Mouse (Mus musculus): ENCODE data around the gene Cdipt. TPM values are rescaled to one million over a fixed set of nuclear protein-coding genes. Genes with fewer than 3 reads are reported as not detected.

The Cdipt gene
- polyA plus RNA-seq, 1 experiment from 2014 or later = 37.4 TPM

- peak; percentile 99 for DNase-seq
- peak within 1 kb of the TSS; percentile 98 for H3K4me2 ChIP-seq (ENCODE audit: low read depth, low read length)
- H3K4me1 ChIP-seq (ENCODE audit: insufficient read depth) = peaks cover 52% of the 10 kb centered on the region
- H3K27me3 ChIP-seq (ENCODE audit: insufficient read depth, low read length) = no peaks in the 10 kb centered on the region
- TF ChIP-seq EP300 (IDR thresholded peaks at IDR 0.05; ENCODE audit: low read depth) = peak; percentile 90
- 0 out of 2 replicates have a peak, but pooled peaks have one; percentile 2 for TF ChIP-seq CTCF (IDR thresholded peaks at IDR 0.05; ENCODE audit: low read depth)
- H3K4me3 ChIP-seq (ENCODE audit: low read depth, low read length) = peak within 1 kb of the TSS; percentile 91
- peak within 1 kb of the TSS; percentile 98 for H3K9ac ChIP-seq (replicated peaks)
- WGBS (ENCODE audit: insufficient replicate concordance) = under 1% methylated on average over 43 of the region's 63 CpGs
- no peaks in the 10 kb centered on the region for H3K9me3 ChIP-seq (ENCODE audit: low read length)
- H3K27ac ChIP-seq (ENCODE audit: low read depth) = peak within 1 kb of the TSS; percentile 99
- peak; percentile 85 for ATAC-seq
- H3K36me3 ChIP-seq (replicated peaks; ENCODE audit: insufficient read depth, low read length) = peaks cover 64% of the 10 kb centered on the region
Measured at GRCm38 (mm10) chr7:127026984-127027726, 51.4 kb downstream of the Cdipt start, which contains the start of gene Maz. Gene Maz, minus strand, starts transcription at chr7:127027037.

- no peaks in the 10 kb centered on the region for H3K27me3 ChIP-seq (ENCODE audit: insufficient read depth, low read length)
- H3K9ac ChIP-seq (replicated peaks) = peak overlapping the region; percentile 98
- TF ChIP-seq CTCF (IDR thresholded peaks at IDR 0.05; ENCODE audit: low read depth) (no peak), EP300 (IDR thresholded peaks at IDR 0.05; ENCODE audit: low read depth) (no peak)
- no peak for DNase-seq
- H3K4me2 ChIP-seq (ENCODE audit: low read depth, low read length) = peak overlapping the region; percentile 98
- no peak for ATAC-seq
- 67% methylated on average over 8 of the region's 8 CpGs for WGBS (ENCODE audit: insufficient replicate concordance)
- H3K4me1 ChIP-seq (ENCODE audit: insufficient read depth) = peaks cover 46% of the 10 kb centered on the region
- H3K4me3 ChIP-seq (ENCODE audit: low read depth, low read length) = peak overlapping the region; percentile 91
- H3K27ac ChIP-seq (ENCODE audit: low read depth) = peak overlapping the region; percentile 99
- H3K36me3 ChIP-seq (replicated peaks; ENCODE audit: insufficient read depth, low read length) = peaks cover 64% of the 10 kb centered on the region
- no peaks in the 10 kb centered on the region for H3K9me3 ChIP-seq (ENCODE audit: low read length)
Measured at GRCm38 (mm10) chr7:127027885-127028284, 52.2 kb downstream of the Cdipt start.

Other genes starting within 250 kb of the Cdipt start
- gene Mapk3, start 216.3 kb upstream of the Cdipt start, polyA plus RNA-seq (2015; fragmentation: Nextera tagmentation; extraction: Ambion mirVana) = 20.3 and 21.0 TPM in 2 replicates
- gene Gdpd3, start 209.6 kb upstream of the Cdipt start, polyA plus RNA-seq (2015; fragmentation: Nextera tagmentation; extraction: Ambion mirVana) = 0.77 and 1.6 TPM in 2 replicates
- gene Ypel3, start 199.0 kb upstream of the Cdipt start, polyA plus RNA-seq (2015; fragmentation: Nextera tagmentation; extraction: Ambion mirVana) = 65.0 and 74.7 TPM in 2 replicates
- gene Tbx6, start 194.4 kb upstream of the Cdipt start, polyA plus RNA-seq (2015; fragmentation: Nextera tagmentation; extraction: Ambion mirVana) = 0.14 and 0.29 TPM in 2 replicates
- 69.9 and 72.1 TPM in 2 replicates for gene Ppp4c, start 183.4 kb upstream of the Cdipt start, polyA plus RNA-seq (2015; fragmentation: Nextera tagmentation; extraction: Ambion mirVana)
- gene Fam57b, start 178.2 kb upstream of the Cdipt start, polyA plus RNA-seq (2015; fragmentation: Nextera tagmentation; extraction: Ambion mirVana) = 0.06 and 0.09 TPM in 2 replicates
- gene 4930451I11Rik, start 144.3 kb upstream of the Cdipt start, polyA plus RNA-seq (2015; fragmentation: Nextera tagmentation; extraction: Ambion mirVana) = not detected in 2 replicates
- gene Doc2a, start 128.5 kb upstream of the Cdipt start, polyA plus RNA-seq (2015; fragmentation: Nextera tagmentation; extraction: Ambion mirVana) = not detected in 2 replicates
- 6.5 and 7.2 TPM in 2 replicates for gene Hirip3, start 113.9 kb upstream of the Cdipt start, polyA plus RNA-seq (2015; fragmentation: Nextera tagmentation; extraction: Ambion mirVana)
- 17.2 and 20.6 TPM in 2 replicates for gene Ino80e, start 113.5 kb upstream of the Cdipt start, polyA plus RNA-seq (2015; fragmentation: Nextera tagmentation; extraction: Ambion mirVana)
- gene Taok2, start 91.2 kb upstream of the Cdipt start, polyA plus RNA-seq (2015; fragmentation: Nextera tagmentation; extraction: Ambion mirVana) = 7.5 and 8.7 TPM in 2 replicates
- 35.6 and 38.4 TPM in 2 replicates for gene Tmem219, start 53.0 kb upstream of the Cdipt start, polyA plus RNA-seq (2015; fragmentation: Nextera tagmentation; extraction: Ambion mirVana)
- gene Kctd13, start 47.0 kb upstream of the Cdipt start, polyA plus RNA-seq (2015; fragmentation: Nextera tagmentation; extraction: Ambion mirVana) = 4.4 and 4.6 TPM in 2 replicates
- gene Asphd1, start 26.3 kb upstream of the Cdipt start, polyA plus RNA-seq (2015; fragmentation: Nextera tagmentation; extraction: Ambion mirVana) = not detected in 2 replicates
- 0.09 and 0.43 TPM in 2 replicates for gene Sez6l2, start 25.4 kb upstream of the Cdipt start, polyA plus RNA-seq (2015; fragmentation: Nextera tagmentation; extraction: Ambion mirVana)
- gene Cdiptos, start 184 bp downstream of the Cdipt start, polyA plus RNA-seq (2015; fragmentation: Nextera tagmentation; extraction: Ambion mirVana) = 0.68 and 1.0 TPM in 2 replicates
- gene Mvp, start 38.7 kb downstream of the Cdipt start, polyA plus RNA-seq (2015; fragmentation: Nextera tagmentation; extraction: Ambion mirVana) = 10.5 and 10.9 TPM in 2 replicates
- 0.26 TPM in 1 of 2 replicates, not detected in the other for gene Pagr1b, start 40.6 kb downstream of the Cdipt start, polyA plus RNA-seq (2015; fragmentation: Nextera tagmentation; extraction: Ambion mirVana)
- gene Pagr1a, start 41.4 kb downstream of the Cdipt start, polyA plus RNA-seq (2015; fragmentation: Nextera tagmentation; extraction: Ambion mirVana) = 12.2 and 13.8 TPM in 2 replicates
- 4.5 and 7.8 TPM in 2 replicates for gene Gm42742, start 45.2 kb downstream of the Cdipt start, polyA plus RNA-seq (2015; fragmentation: Nextera tagmentation; extraction: Ambion mirVana)
- 0.18 TPM in 1 of 2 replicates, not detected in the other for gene Prrt2, start 45.3 kb downstream of the Cdipt start, polyA plus RNA-seq (2015; fragmentation: Nextera tagmentation; extraction: Ambion mirVana)
- gene Maz, start 51.1 kb downstream of the Cdipt start, polyA plus RNA-seq (2015; fragmentation: Nextera tagmentation; extraction: Ambion mirVana) = 20.0 and 24.0 TPM in 2 replicates
- gene Kif22, start 66.6 kb downstream of the Cdipt start, polyA plus RNA-seq (2015; fragmentation: Nextera tagmentation; extraction: Ambion mirVana) = 45.4 and 47.4 TPM in 2 replicates
- gene Zg16, start 111.4 kb downstream of the Cdipt start, polyA plus RNA-seq (2015; fragmentation: Nextera tagmentation; extraction: Ambion mirVana) = 0.59 and 1.8 TPM in 2 replicates
- 7.6 and 8.1 TPM in 2 replicates for gene AI467606, start 115.4 kb downstream of the Cdipt start, polyA plus RNA-seq (2015; fragmentation: Nextera tagmentation; extraction: Ambion mirVana)
- 148 and 151 TPM in 2 replicates for gene Qprt, start 146.3 kb downstream of the Cdipt start, polyA plus RNA-seq (2015; fragmentation: Nextera tagmentation; extraction: Ambion mirVana)
- 4.9 and 5.6 TPM in 2 replicates for gene Spn, start 161.9 kb downstream of the Cdipt start, polyA plus RNA-seq (2015; fragmentation: Nextera tagmentation; extraction: Ambion mirVana)
- gene Cd2bp2, start 220.1 kb downstream of the Cdipt start, polyA plus RNA-seq (2015; fragmentation: Nextera tagmentation; extraction: Ambion mirVana) = 11.5 and 14.0 TPM in 2 replicates
- gene Tbc1d10b, start 232.6 kb downstream of the Cdipt start, polyA plus RNA-seq (2015; fragmentation: Nextera tagmentation; extraction: Ambion mirVana) = 8.3 and 8.6 TPM in 2 replicates
- 19.7 and 94.3 TPM in 2 replicates for gene Mylpf, start 233.0 kb downstream of the Cdipt start, polyA plus RNA-seq (2015; fragmentation: Nextera tagmentation; extraction: Ambion mirVana)

Measured in liver, postnatal 0 days (tissue).